Mouse (Mus musculus): Measurements from ENCODE around the gene Nfix.

DNA sequence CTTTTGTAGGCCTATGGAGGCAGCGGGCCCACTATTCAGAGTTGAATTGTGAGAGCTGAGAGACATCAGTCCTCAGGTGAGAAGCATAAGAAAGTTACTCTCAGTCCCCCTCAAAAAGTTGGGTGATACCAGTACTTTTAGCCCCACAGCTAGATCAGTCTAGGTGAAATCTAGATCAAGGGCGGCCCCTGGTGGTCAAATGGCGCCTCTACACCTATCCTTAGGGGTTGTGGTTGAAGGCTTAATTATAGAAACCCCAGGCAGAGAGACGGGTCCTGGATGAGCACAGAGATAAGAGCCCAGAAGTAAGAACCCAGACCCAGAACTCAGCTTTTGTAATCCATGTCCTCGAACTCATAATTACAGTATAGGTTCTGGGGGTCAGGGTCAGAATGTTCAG lies 12.9 kb upstream of the Nfix start:
- no peak for TF ChIP-seq POLR2A (IDR thresholded peaks at IDR 0.05; ENCODE audit: insufficient read depth, low read length)
- TF ChIP-seq CTCF (IDR thresholded peaks at IDR 0.05; ENCODE audit: low read depth, low read length): peak; percentile 58

All from ES-Bruce4 (cell line).